Mouse (Mus musculus) testis, adult 2 months (tissue): ENCODE results near the gene Znrf4. TPM values are rescaled to one million over a fixed set of nuclear protein-coding genes. Genes with fewer than 3 reads are reported as not detected.

Experiments used
- H3K27ac ChIP-seq: fragments of 200-500 bp; 2 replicates; pipeline ENCODE4 v1.5.1; 2012; ENCODE audit warnings: low read depth, low read length; ENCODE audit not compliant: control insufficient read depth, insufficient read depth
- H3K27me3 ChIP-seq: fragments of 200-500 bp; 2 replicates; pipeline ENCODE4 v1.6.1; 2012; ENCODE audit warnings: mild to moderate bottlenecking, low read length, moderate library complexity; ENCODE audit not compliant: control insufficient read depth, insufficient read depth
- H3K36me3 ChIP-seq: fragments of 200-500 bp; 2 replicates; pipeline ENCODE4 v1.6.1; 2012; ENCODE audit warnings: mild to moderate bottlenecking, low read length; ENCODE audit not compliant: control insufficient read depth, insufficient read depth
- H3K4me1 ChIP-seq: fragments of 200-500 bp; 2 replicates; pipeline ENCODE4 v1.6.1; 2012; ENCODE audit warnings: low read length; ENCODE audit not compliant: control insufficient read depth, insufficient read depth
- H3K4me3 ChIP-seq: fragments of 200-500 bp; 2 replicates; pipeline ENCODE4 v1.5.1; 2012; ENCODE audit warnings: low read depth, mild to moderate bottlenecking, low read length, moderate library complexity, mixed read lengths; ENCODE audit not compliant: control insufficient read depth
- CTCF ChIP-seq: fragments of 200-500 bp; IDR thresholded peaks from 2 replicates; pipeline ENCODE4 v1.5.1; 2012; ENCODE audit warnings: low read depth, mild to moderate bottlenecking, inconsistent platforms, low read length, moderate library complexity; ENCODE audit not compliant: control insufficient read depth, insufficient read depth, insufficient replicate concordance
- POLR2A ChIP-seq: fragments of 200-500 bp; IDR thresholded peaks from 2 replicates; pipeline ENCODE4 v1.6.1; 2012; ENCODE audit warnings: low read depth, mild to moderate bottlenecking, inconsistent platforms, low read length, moderate library complexity; ENCODE audit not compliant: control insufficient read depth
- polyA plus RNA-seq: library from polyadenylated mRNA; depleted of rRNA; stranded (reverse); fragments of >200 nt; gene quantifications from 2 replicates; pipeline ENCODE4 v1.2.3, GENCODE M21; 2012

The Znrf4 gene
- polyA plus RNA-seq, 1 experiment = 1,198 TPM

GRCm38 (mm10) chr17:56474831-56475581, 37.2 kb downstream of the Znrf4 start:
- Histone ChIP-seq H3K27me3 (no peaks in the 10 kb centered on the region; the same call in 1 of the 2 replicates), H3K4me3 (peak overlapping the region; percentile 74), H3K36me3 (no peaks in the 10 kb centered on the region), H3K4me1 (peaks cover 64% of the 10 kb centered on the region), H3K27ac (no peak overlapping the region)
- TF ChIP-seq POLR2A = no peak
- TF ChIP-seq CTCF = no peak

GRCm38 (mm10) chr17:56474311-56474830, 37.9 kb downstream of the Znrf4 start:
- no peaks in the 10 kb centered on the region; the same call in 1 of the 2 replicates for H3K27me3 ChIP-seq
- H3K4me3 ChIP-seq = peak overlapping the region; percentile 2; the same call in 1 of the 2 replicates
- peaks cover 64% of the 10 kb centered on the region for H3K4me1 ChIP-seq
- no peak overlapping the region for H3K27ac ChIP-seq
- TF ChIP-seq POLR2A (no peak), CTCF (no peak)
- H3K36me3 ChIP-seq = no peaks in the 10 kb centered on the region

DNA sequence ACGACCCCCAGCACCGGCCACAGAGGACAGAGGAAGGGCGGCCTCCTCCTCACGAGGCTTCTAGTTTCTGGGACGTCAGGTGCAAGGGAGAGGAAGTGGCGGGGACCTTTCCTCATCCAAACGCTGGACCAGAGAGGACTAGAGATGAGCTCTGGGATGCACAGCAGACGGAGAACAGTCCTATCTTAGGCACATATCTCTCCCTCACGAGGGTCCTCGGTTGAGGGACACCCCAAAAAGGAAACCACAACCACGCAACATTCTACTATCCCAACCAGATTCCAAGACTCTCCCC, 38.7 kb downstream of the Znrf4 start:
- H3K27ac ChIP-seq = no peak overlapping the region
- no peaks in the 10 kb centered on the region; the same call in 1 of the 2 replicates for H3K27me3 ChIP-seq
- H3K36me3 ChIP-seq = no peaks in the 10 kb centered on the region
- H3K4me3 ChIP-seq = no peak overlapping the region
- no peak for TF ChIP-seq CTCF
- peaks cover 62% of the 10 kb centered on the region for H3K4me1 ChIP-seq

DNA sequence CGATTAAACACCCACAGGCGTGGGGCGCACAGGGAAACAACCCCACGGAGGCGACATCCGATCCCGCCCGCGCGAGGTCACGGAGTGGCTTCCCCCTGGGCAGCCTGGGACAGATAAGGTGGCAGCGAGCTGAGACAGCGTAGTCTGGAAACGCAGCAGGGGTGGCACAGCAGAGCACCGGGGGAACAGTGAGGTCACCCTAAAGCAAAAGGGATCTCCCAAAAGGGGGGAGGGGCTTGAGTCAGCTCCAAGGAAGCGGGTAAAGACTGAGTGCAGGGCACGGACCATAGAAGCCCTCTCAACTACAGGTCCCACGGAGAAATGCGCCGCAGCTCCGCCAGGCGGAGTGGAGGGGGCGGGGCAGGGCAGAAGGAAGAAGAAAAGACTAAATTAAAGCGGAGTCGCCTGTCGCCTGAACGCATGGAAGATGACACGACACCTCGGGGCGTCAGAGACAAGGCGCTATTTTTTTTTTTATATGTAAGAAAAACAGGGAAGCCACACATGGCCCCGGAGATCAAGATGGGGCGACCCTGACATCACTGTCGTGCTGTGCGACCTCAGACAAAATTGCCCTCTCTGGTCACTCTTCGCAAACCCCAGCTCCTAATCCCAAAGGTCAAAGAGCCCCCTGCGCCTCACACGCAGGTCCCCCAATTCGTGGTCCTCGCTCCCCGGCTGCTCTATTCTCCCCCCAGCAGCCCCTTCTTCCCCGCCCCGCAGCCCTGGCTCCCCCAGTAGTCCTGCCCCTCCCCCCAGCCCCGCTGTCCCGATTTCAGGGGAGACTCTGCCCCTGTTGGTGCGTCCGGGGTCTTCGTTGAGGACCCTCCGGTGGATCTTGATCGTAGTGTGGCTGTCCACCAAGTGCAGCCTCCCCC, 39.3 kb downstream of the Znrf4 start:
- TF ChIP-seq CTCF = no peak; the same call in 1 of the 2 replicates
- TF ChIP-seq POLR2A = no peak
- H3K27ac ChIP-seq = no peak overlapping the region
- H3K27me3 ChIP-seq = no peaks in the 10 kb centered on the region; the same call in 1 of the 2 replicates
- peaks cover 59% of the 10 kb centered on the region for H3K4me1 ChIP-seq
- H3K4me3 ChIP-seq = peak overlapping the region; percentile 48
- H3K36me3 ChIP-seq = no peaks in the 10 kb centered on the region

- no peak overlapping the region for H3K27ac ChIP-seq
- H3K4me3 ChIP-seq = no peak overlapping the region
- peaks cover 52% of the 10 kb centered on the region for H3K4me1 ChIP-seq
- no peaks in the 10 kb centered on the region for H3K36me3 ChIP-seq
- no peak for TF ChIP-seq POLR2A
- TF ChIP-seq CTCF = no peak
- no peaks in the 10 kb centered on the region; the same call in 1 of the 2 replicates for H3K27me3 ChIP-seq
Measured at GRCm38 (mm10) chr17:56472121-56472520, 40.1 kb downstream of the Znrf4 start.

DNA sequence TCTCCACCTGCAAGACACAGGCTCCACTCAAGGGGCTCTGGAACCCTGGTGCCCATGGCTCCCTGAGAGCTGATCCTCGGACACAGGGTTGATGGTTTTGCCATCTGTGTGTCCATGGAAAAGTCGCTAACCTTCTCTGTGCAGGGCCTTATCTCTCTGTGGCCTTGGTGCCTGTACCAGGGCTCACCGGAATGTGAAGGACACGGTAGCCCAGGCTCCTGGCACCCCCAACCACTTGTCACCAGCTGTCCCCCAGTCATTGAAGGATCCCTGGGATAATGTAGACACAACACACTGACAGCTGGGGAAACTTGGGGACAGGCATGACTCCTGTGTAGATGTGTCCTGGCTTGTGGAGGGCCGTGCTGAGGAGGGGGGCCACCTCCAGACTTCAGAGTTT, 41.1 kb downstream of the Znrf4 start:
- Histone ChIP-seq H3K4me3 (no peak overlapping the region), H3K27me3 (no peaks in the 10 kb centered on the region; the same call in 1 of the 2 replicates), H3K27ac (no peak overlapping the region), H3K4me1 (peaks cover 42% of the 10 kb centered on the region), H3K36me3 (no peaks in the 10 kb centered on the region)
- TF ChIP-seq CTCF = no peak
- no peak for TF ChIP-seq POLR2A

DNA sequence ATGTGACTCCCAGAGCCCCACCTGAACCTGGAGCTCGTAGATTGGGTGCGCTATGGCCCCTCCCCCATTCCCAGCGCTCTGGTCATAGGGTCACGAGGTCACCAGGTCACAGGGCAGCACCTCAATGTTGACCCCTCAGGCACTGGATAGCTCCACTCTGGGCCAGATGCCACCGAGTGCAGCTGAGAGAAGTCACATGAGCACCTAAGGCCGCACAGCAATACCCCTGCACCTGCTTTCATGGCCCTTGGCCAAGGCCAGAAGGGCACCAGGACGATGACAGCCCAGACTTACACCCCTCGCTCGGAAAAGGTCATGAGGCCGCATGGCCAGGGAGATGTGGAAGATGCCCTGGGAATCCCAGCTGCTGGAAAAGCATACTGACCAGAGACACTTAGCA, 41.7 kb downstream of the Znrf4 start:
- H3K36me3 ChIP-seq = no peaks in the 10 kb centered on the region
- no peaks in the 10 kb centered on the region; the same call in 1 of the 2 replicates for H3K27me3 ChIP-seq
- H3K27ac ChIP-seq = no peak overlapping the region
- H3K4me1 ChIP-seq = peaks cover 38% of the 10 kb centered on the region
- TF ChIP-seq POLR2A = no peak
- TF ChIP-seq CTCF = no peak
- H3K4me3 ChIP-seq = no peak overlapping the region
